Mouse (Mus musculus): ENCODE results near the gene Cenpq. TPM values are rescaled to one million over a fixed set of nuclear protein-coding genes. Genes with fewer than 3 reads are reported as not detected.

The Cenpq gene
- 10 to 100 TPM in 1 of 2 experiments, 1 to 10 TPM in 1; 7.5 to 11.8 TPM for total RNA-seq (2021)
- long read RNA-seq, experiment 1, transcript Cenpq-201 (9 exons, 1,942 nt), result major isoform, 5 of 7 reads
- long read RNA-seq, experiment 1, partial matches to known transcripts, result 0 of 7 reads
- long read RNA-seq, experiment 1, other reads (novel, unspliced or antisense), result 2 of 7 reads
- long read RNA-seq, experiment 2, partial matches to known transcripts, result 0 of 4 reads
- long read RNA-seq, experiment 2, other reads (novel, unspliced or antisense), result 0 of 4 reads

DNA sequence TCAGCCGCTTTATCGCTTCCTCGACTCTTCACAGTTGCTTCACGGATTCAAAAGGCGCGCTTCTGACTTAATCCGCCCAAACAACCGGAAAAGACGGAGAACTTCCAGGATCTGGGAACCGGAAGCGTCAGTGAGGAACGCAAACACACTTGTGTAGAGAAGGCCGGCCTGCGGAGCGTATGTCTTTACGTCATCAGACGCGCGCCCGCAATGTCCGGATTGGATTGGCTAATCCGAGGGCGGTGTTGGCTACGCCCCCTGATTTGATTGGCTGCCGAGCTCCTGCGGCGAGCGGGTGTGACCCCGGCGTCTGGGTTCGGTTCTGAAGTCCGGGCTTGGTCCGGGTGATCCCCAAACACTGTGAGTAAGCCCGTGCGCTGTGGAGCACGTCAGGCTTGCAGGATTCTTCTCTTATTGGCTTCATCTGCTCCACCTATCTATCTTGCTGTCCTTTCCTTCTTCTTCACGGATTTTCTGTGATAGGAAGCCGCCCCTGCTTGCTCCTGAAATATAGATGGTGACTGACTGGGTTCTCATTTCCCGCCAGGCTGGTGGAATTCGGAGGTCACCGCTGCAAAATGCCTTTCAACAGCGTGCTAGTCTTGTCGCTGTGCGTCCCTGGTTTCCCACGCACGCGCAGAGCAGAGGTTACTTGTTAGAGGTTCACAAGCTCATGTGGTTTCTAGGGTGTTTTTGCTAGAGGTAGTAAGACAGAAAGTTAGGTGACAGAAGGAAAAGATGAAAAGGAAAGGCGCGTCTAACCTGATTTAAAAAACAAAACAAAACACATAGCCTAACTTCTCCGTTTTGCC is at the start of gene Cenpq, which contains the start of gene Mut:
Gene Cenpq (minus strand): TSS at position 628 of the 812 bp plus-strand sequence.
Gene Mut (plus strand): TSS at position 266 of the 812 bp plus-strand sequence.
- peak; percentile 97 to 98 for DNase-seq

- DNase-seq, result no peak
Measured at GRCm38 (mm10) chr17:40977914-40978313, 43.1 kb upstream of the Cenpq start.

DNA sequence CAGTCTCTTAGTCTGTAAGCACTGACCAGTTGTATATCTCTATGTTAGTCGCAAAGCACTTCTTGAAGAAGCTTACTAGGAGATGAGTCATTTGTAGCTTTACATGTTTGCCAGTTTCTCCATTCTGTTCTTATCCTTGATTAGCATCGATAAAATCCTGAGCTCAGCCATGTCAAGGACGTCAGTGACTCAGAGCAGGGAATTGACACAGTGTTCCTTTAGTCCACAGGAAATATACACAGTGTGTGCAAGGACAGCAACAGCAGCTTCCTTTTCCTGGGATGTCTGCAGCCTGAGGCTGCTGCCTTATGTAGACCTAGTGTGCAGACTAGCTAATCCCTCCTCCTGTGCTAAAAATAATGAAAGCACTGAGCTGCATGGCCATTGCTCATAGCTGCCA is 13.7 kb upstream of the Cenpq start:
- DNase-seq, result peak; percentile 66 to 73

- DNase-seq, result peak in 1 of 2 experiments; percentile 2
Measured at GRCm38 (mm10) chr17:40933985-40934384, 862 bp downstream of the Cenpq start.

- no peak for DNase-seq
Measured at GRCm38 (mm10) chr17:40915499-40915898, 19.3 kb downstream of the Cenpq start.

- DNase-seq, result no peak
Measured at GRCm38 (mm10) chr17:40914250-40914649, 20.6 kb downstream of the Cenpq start, which contains the start of gene Glyatl3. Glyatl3 (minus strand) TSS chr17:40914350.

- peak in 1 of 2 experiments; percentile 7 for DNase-seq
Measured at GRCm38 (mm10) chr17:40904721-40905154, 30.1 kb downstream of the Cenpq start.

GRCm38 (mm10) chr17:40904056-40904597 is 30.7 kb downstream of the Cenpq start:
- DNase-seq, result no peak

- no peak for DNase-seq
Measured at GRCm38 (mm10) chr17:40903345-40903744, 31.5 kb downstream of the Cenpq start.

DNA sequence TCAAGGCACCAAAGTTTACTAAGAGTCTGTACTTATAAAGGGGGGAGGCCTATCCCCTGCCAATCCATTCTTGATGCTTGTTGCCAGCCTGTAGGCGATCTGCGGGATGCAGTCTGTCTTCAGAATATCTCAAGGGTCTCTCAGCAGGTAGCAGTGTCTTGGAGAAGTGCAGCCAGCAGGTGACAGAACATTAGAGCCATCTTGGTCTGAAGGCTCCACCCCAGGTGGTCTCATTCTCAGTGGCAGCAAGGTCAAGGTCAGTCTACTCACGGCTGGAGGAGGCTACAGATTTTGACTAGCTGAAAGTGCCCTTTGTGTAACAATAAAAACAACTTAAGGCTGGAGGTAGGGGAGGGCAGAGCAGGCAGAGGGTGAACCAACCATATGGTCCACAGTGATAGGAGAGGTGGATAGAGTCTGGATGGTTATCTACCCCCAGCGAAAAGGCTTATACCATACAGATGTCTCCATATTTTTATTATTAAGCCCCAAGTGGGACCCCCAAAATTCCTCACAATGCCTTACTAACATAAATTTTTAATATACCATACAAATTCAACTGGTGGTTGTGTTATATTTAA is 35.0 kb downstream of the Cenpq start:
- DNase-seq, result no peak

DNA sequence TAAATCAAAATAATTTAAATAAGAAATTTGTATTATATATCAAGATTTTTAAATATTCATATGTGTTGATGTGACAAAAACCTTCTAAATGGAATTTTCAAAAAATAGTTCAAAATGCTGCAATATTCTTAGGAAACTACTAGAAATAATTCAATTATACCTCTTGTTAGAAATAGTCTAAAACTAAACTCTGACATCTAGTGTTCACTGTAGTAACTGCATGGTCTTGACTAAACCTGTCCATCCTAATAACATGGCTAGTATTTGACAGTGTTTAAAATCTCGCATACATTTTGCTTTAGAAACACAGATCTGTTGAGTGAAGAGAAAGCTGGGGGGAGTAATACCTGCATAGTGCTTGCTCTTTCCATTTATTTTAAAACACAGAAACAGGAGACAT is 38.0 kb downstream of the Cenpq start:
- DNase-seq, result no peak

DNA sequence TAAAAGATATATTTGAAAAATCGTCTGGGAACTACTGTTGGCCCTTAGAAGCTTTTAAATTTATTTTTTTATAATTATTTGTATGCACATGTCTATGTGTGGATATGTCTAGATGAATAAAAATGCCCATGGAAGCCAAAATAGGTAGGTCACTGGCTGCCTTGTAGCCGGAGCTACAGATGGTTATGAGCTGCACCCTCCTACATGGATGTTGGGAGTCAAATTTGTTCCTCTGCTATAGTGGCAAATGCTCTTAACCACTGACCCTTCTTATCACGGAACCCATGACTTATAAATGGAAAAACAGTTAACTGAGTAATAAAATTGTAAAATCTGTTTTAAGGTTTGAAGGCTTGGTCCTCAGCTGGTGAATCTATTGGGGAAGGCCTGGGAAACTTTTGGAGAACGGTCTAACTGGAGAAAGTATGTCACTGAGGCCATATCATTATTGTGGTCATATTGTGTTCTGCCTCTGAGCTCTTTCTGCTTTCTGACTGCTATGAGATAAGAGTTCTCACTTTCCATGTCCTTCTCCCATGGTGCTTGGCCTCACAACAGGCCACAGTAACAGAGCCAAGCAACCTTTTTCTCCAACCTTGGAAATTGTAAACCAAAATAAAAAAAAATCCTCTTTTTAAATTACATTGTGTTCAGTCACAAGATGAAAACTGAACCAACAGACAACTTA is 46.9 kb downstream of the Cenpq start:
- no peak for DNase-seq

- no peak for DNase-seq
Measured at GRCm38 (mm10) chr17:40885155-40885554, 49.7 kb downstream of the Cenpq start.

GRCm38 (mm10) chr17:40882172-40882571 is 52.7 kb downstream of the Cenpq start:
- DNase-seq, result no peak

GRCm38 (mm10) chr17:40879924-40880691 is 54.7 kb downstream of the Cenpq start, which contains the start of gene 9130008F23Rik:
9130008F23Rik (minus strand) TSS chr17:40880559.
- DNase-seq, result peak; percentile 67 to 69

- no peak for DNase-seq
Measured at GRCm38 (mm10) chr17:40879528-40879923, 55.3 kb downstream of the Cenpq start.

- no peak for DNase-seq
Measured at GRCm38 (mm10) chr17:40877741-40878140, 57.1 kb downstream of the Cenpq start.

DNA sequence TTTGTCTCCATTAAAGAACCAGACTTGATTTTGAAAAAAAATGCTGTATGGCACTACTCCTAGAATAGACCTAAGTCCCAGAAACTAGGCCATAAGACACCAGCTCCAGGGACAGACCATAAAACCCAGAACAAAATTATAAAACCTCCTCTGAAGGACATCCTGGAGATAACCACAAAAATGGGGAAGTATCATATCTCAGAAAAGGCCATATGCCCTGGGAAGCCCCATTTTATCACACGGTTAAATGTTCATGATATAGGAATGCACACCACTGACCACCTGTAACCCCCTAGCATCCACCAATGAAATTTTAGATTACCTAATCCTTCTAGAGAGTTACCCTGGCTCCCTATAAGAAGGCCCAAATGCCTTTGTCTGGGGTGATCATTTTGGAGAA is 59.3 kb downstream of the Cenpq start:
- DNase-seq, result no peak

DNA sequence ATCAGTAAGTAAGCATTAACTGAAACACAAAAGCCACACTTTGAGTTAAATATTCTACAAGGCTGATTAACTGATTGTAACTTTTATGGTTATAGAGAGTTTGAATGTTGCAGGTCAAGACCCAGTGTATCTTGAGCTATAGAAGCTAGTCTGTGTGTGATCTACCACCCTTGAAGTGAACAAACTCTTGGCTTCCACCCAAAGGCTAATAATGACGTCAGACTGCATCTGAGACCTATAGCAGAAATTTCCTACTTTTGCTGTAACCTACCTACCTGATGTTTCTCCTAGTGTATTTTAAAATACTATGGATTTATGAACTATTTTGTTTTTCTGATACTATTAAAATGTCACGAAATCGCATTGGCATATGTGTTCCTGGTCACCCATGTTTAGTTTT is 60.1 kb downstream of the Cenpq start:
- no peak for DNase-seq

- peak; percentile 15 to 16 for DNase-seq
Measured at GRCm38 (mm10) chr17:40873582-40874011, 61.2 kb downstream of the Cenpq start.

All from adrenal gland, postnatal 36 days (tissue).